29 mouse cellular contexts compared by ENCODE assay signal in genomic region chr1:142893156-142893555, GRCm38 (mm10).
"Had no signal": no experiment of that assay in that cellular context is flagged by ENCODE, and none has a peak within 500 bp of the region (broad histone marks: within the 10 kb centered on the region; RNA-seq: fewer than 3 reads in every experiment).

No protein-coding gene starts in this region.

- H3K9ac ChIP-seq: heart, embryonic 12.5 days; heart, embryonic 13.5 days; heart, embryonic 15.5 days; hindbrain, embryonic 12.5 days; hindbrain, embryonic 13.5 days; hindbrain, embryonic 14.5 days; hindbrain, embryonic 15.5 days; intestine, embryonic 15.5 days; kidney, embryonic 15.5 days had no signal

- DNase-seq: heart, postnatal 10 days; heart, postnatal 14 days; heart, postnatal 4 days; kidney, adult 11 months; kidney, adult 18-20 months; kidney, adult 2 months; kidney, adult 8-10 months; kidney, adult 9 months; kidney, postnatal 10 days; kidney, postnatal 14 days; kidney, postnatal 36 days; kidney, postnatal 4 days; layer of hippocampus, adult 9-11 months; layer of hippocampus, postnatal 36 days had no signal

- H3K27me3 ChIP-seq: heart, embryonic 12.5 days; heart, embryonic 13.5 days; heart, embryonic 15.5 days; hindbrain, embryonic 12.5 days; hindbrain, embryonic 13.5 days; hindbrain, embryonic 15.5 days; intestine, embryonic 15.5 days; kidney, embryonic 15.5 days had no signal

- H3K4me3 ChIP-seq: heart, embryonic 10.5 days; heart, embryonic 12.5 days; heart, embryonic 13.5 days; heart, embryonic 15.5 days; hindbrain, embryonic 10.5 days; hindbrain, embryonic 12.5 days; hindbrain, embryonic 13.5 days; hindbrain, embryonic 15.5 days; intestine, embryonic 15.5 days; kidney, embryonic 15.5 days; layer of hippocampus, adult 2 months; left cerebral cortex, adult 2 months had no signal

- H3K4me1 ChIP-seq: heart, embryonic 10.5 days; heart, embryonic 12.5 days; heart, embryonic 13.5 days; heart, embryonic 15.5 days; hindbrain, embryonic 10.5 days; hindbrain, embryonic 12.5 days; hindbrain, embryonic 13.5 days; hindbrain, embryonic 15.5 days; intestine, embryonic 15.5 days; kidney, embryonic 15.5 days had no signal

- H3K9me3 ChIP-seq: heart, embryonic 10.5 days; heart, embryonic 12.5 days; heart, embryonic 13.5 days; heart, embryonic 15.5 days; hindbrain, embryonic 10.5 days; hindbrain, embryonic 12.5 days; hindbrain, embryonic 13.5 days; hindbrain, embryonic 15.5 days; intestine, embryonic 15.5 days; kidney, embryonic 15.5 days had no signal

- H3K27ac ChIP-seq: heart, embryonic 10.5 days; heart, embryonic 13.5 days; heart, embryonic 15.5 days; hindbrain, embryonic 10.5 days; hindbrain, embryonic 12.5 days; hindbrain, embryonic 13.5 days; hindbrain, embryonic 14.5 days; hindbrain, embryonic 15.5 days; hindbrain, postnatal 0 days; intestine, embryonic 15.5 days; kidney, embryonic 15.5 days; kidney, postnatal 0 days; layer of hippocampus, adult 2 months; left cerebral cortex, adult 2 months had no signal

- H3K36me3 ChIP-seq: heart, embryonic 10.5 days; heart, embryonic 12.5 days; heart, embryonic 13.5 days; heart, embryonic 15.5 days; hindbrain, embryonic 10.5 days; hindbrain, embryonic 12.5 days; hindbrain, embryonic 13.5 days; hindbrain, embryonic 15.5 days; intestine, embryonic 15.5 days; kidney, embryonic 15.5 days had no signal
